Mouse (Mus musculus): ENCODE measurements around the gene Anapc7. TPM values are rescaled to one million over a fixed set of nuclear protein-coding genes. Genes with fewer than 3 reads are reported as not detected.

Gene Anapc7
- polyA plus RNA-seq, 2 experiments: 9.0 to 13.2 TPM

DNA sequence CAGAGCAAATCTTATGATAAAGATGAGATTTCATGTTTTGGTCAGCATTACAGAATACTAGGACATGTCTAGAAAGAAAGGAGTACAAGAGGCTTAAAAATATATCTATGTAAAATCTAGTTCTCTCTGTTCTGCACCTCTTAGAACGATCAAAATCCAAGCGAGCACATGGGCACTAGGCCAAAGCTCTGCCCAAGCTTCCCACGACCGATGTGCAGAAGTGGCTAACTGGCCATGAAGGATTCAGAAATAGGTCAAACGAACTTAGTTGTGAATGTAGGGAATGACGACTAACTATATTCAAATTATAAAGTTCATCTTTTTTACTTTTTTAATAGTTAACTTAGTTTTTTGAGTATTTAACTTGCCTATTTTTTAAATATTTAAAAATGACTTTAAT lies 66.3 kb downstream of the Anapc7 start:
- no peaks in the 10 kb centered on the region for H3K4me1 ChIP-seq (replicated peaks; ENCODE audit: control insufficient read depth in 2 of 2, insufficient read depth in 2 of 2, low read length in 1 of 2)
- no peaks in the 10 kb centered on the region for H3K27me3 ChIP-seq (ENCODE audit: control insufficient read depth, insufficient read depth, low read length)
- no peaks in the 10 kb centered on the region for H3K9me3 ChIP-seq (ENCODE audit: control insufficient read depth, low read length)
- whole genome bisulfite sequencing (ENCODE audit: insufficient replicate concordance): 80% methylated on average over 6 of the region's 6 CpGs
- H3K4me2 ChIP-seq (ENCODE audit: low read depth): no peak overlapping the region
- H3K4me3 ChIP-seq (ENCODE audit: insufficient read depth in 1 of 2, low read depth in 2 of 2, low read length in 2 of 2): no peak overlapping the region
- TF ChIP-seq CTCF (IDR thresholded peaks at IDR 0.05; ENCODE audit: low read depth) (no peak), EP300 (IDR thresholded peaks at IDR 0.05; ENCODE audit: low read depth) (no peak)
- ATAC-seq (ENCODE audit: insufficient read depth) (no peak), DNase-seq (ENCODE audit: low read depth in 3 of 3, low spot score in 3 of 3) (no peak)
- H3K9ac ChIP-seq (replicated peaks): no peak overlapping the region
- no peak overlapping the region for H3K27ac ChIP-seq
- H3K36me3 ChIP-seq (replicated peaks; ENCODE audit: control insufficient read depth, insufficient read depth, low read depth): peaks cover 68% of the 10 kb centered on the region

- H3K4me1 ChIP-seq (replicated peaks; ENCODE audit: control insufficient read depth in 2 of 2, insufficient read depth in 2 of 2, low read length in 1 of 2): no peaks in the 10 kb centered on the region
- H3K27ac ChIP-seq: no peak overlapping the region
- H3K4me2 ChIP-seq (ENCODE audit: low read depth): no peak overlapping the region
- H3K9me3 ChIP-seq (ENCODE audit: control insufficient read depth, low read length): no peaks in the 10 kb centered on the region
- DNase-seq (ENCODE audit: low read depth in 3 of 3, low spot score in 3 of 3): no peak
- TF ChIP-seq CTCF (IDR thresholded peaks at IDR 0.05; ENCODE audit: low read depth) (no peak), EP300 (IDR thresholded peaks at IDR 0.05; ENCODE audit: low read depth) (no peak)
- H3K4me3 ChIP-seq (ENCODE audit: insufficient read depth in 1 of 2, low read depth in 2 of 2, low read length in 2 of 2): no peak overlapping the region
- H3K27me3 ChIP-seq (ENCODE audit: control insufficient read depth, insufficient read depth, low read length): no peaks in the 10 kb centered on the region
- no peak for ATAC-seq (ENCODE audit: insufficient read depth)
- WGBS (ENCODE audit: insufficient replicate concordance): 92% methylated on average over 2 of the region's 2 CpGs
- peaks cover 70% of the 10 kb centered on the region for H3K36me3 ChIP-seq (replicated peaks; ENCODE audit: control insufficient read depth, insufficient read depth, low read depth)
- H3K9ac ChIP-seq (replicated peaks): no peak overlapping the region
Measured at GRCm38 (mm10) chr5:122490148-122490547, 68.7 kb downstream of the Anapc7 start.

DNA sequence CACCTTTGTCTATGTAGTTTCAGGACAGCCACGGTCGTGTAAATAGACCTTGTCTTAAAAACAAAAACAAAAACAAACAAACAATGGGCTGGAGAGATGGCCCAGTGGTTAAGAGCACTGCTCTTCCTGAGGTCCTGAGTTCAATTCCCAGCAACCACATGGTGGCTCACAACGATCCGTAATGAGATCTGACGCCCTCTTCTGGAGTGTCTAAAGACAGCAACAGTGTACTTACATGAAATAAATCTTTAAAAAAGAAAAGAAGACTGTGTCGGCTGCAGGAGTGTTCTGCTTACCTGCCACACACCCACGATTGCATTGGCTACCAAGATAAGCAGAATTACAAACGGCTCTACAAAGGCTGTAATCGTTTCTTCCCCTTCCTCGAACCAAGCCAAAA lies 69.9 kb downstream of the Anapc7 start:
- ATAC-seq (ENCODE audit: insufficient read depth): no peak
- WGBS (ENCODE audit: insufficient replicate concordance): 67% methylated on average over 10 of the region's 10 CpGs
- Histone ChIP-seq H3K9me3 (ENCODE audit: control insufficient read depth, low read length) (no peaks in the 10 kb centered on the region), H3K27me3 (ENCODE audit: control insufficient read depth, insufficient read depth, low read length) (no peaks in the 10 kb centered on the region), H3K4me1 (replicated peaks; ENCODE audit: control insufficient read depth in 2 of 2, insufficient read depth in 2 of 2, low read length in 1 of 2) (no peaks in the 10 kb centered on the region), H3K27ac (no peak overlapping the region), H3K9ac (replicated peaks) (no peak overlapping the region), H3K36me3 (replicated peaks; ENCODE audit: control insufficient read depth, insufficient read depth, low read depth) (peaks cover 69% of the 10 kb centered on the region), H3K4me2 (ENCODE audit: low read depth) (no peak overlapping the region), H3K4me3 (ENCODE audit: insufficient read depth in 1 of 2, low read depth in 2 of 2, low read length in 2 of 2) (no peak overlapping the region)
- no peak for TF ChIP-seq CTCF (IDR thresholded peaks at IDR 0.05; ENCODE audit: low read depth)
- no peak for TF ChIP-seq EP300 (IDR thresholded peaks at IDR 0.05; ENCODE audit: low read depth)
- DNase-seq (ENCODE audit: low read depth in 3 of 3, low spot score in 3 of 3): no peak

GRCm38 (mm10) chr5:122493035-122493434 lies 71.5 kb downstream of the Anapc7 start:
- Histone ChIP-seq H3K9ac (replicated peaks) (no peak overlapping the region), H3K36me3 (replicated peaks; ENCODE audit: control insufficient read depth, insufficient read depth, low read depth) (peaks cover 67% of the 10 kb centered on the region), H3K4me1 (replicated peaks; ENCODE audit: control insufficient read depth in 2 of 2, insufficient read depth in 2 of 2, low read length in 1 of 2) (no peaks in the 10 kb centered on the region), H3K9me3 (ENCODE audit: control insufficient read depth, low read length) (no peaks in the 10 kb centered on the region), H3K4me3 (ENCODE audit: insufficient read depth in 1 of 2, low read depth in 2 of 2, low read length in 2 of 2) (no peak overlapping the region), H3K27ac (no peak overlapping the region), H3K4me2 (ENCODE audit: low read depth) (no peak overlapping the region), H3K27me3 (ENCODE audit: control insufficient read depth, insufficient read depth, low read length) (no peaks in the 10 kb centered on the region)
- no peak for DNase-seq (ENCODE audit: low read depth in 3 of 3, low spot score in 3 of 3)
- TF ChIP-seq CTCF (IDR thresholded peaks at IDR 0.05; ENCODE audit: low read depth) (no peak), EP300 (IDR thresholded peaks at IDR 0.05; ENCODE audit: low read depth) (no peak)
- ATAC-seq (ENCODE audit: insufficient read depth): no peak
- WGBS (ENCODE audit: insufficient replicate concordance): 75% methylated on average over 2 of the region's 2 CpGs

GRCm38 (mm10) chr5:122494449-122494848 lies 73.0 kb downstream of the Anapc7 start:
- ATAC-seq (ENCODE audit: insufficient read depth): no peak
- Histone ChIP-seq H3K27me3 (ENCODE audit: control insufficient read depth, insufficient read depth, low read length) (no peaks in the 10 kb centered on the region), H3K4me1 (replicated peaks; ENCODE audit: control insufficient read depth in 2 of 2, insufficient read depth in 2 of 2, low read length in 1 of 2) (no peaks in the 10 kb centered on the region; a peak in 1 of 4 replicates), H3K4me2 (ENCODE audit: low read depth) (no peak overlapping the region), H3K36me3 (replicated peaks; ENCODE audit: control insufficient read depth, insufficient read depth, low read depth) (peaks cover 58% of the 10 kb centered on the region), H3K4me3 (ENCODE audit: insufficient read depth in 1 of 2, low read depth in 2 of 2, low read length in 2 of 2) (no peak overlapping the region), H3K9ac (replicated peaks) (no peak overlapping the region), H3K27ac (no peak overlapping the region), H3K9me3 (ENCODE audit: control insufficient read depth, low read length) (no peaks in the 10 kb centered on the region)
- no peak for DNase-seq (ENCODE audit: low read depth in 3 of 3, low spot score in 3 of 3)
- WGBS (ENCODE audit: insufficient replicate concordance): 78% methylated on average over 1 of the region's 1 CpGs
- TF ChIP-seq CTCF (IDR thresholded peaks at IDR 0.05; ENCODE audit: low read depth): no peak
- no peak for TF ChIP-seq EP300 (IDR thresholded peaks at IDR 0.05; ENCODE audit: low read depth)

Other genes with a start within 250 kb of the Anapc7 start
- gene Hvcn1, start 214.9 kb upstream of the Anapc7 start, polyA plus RNA-seq (2012; rRNA removed): 1.2 and 1.3 TPM in 2 replicates
- gene Hvcn1, start 214.9 kb upstream of the Anapc7 start, polyA plus RNA-seq (2014; fragmentation: Nextera tagmentation; extraction: Ambion mirVana): 1.5 and 1.6 TPM in 2 replicates
- gene Tctn1, start 157.2 kb upstream of the Anapc7 start, polyA plus RNA-seq (2012; rRNA removed): 1.7 and 2.0 TPM in 2 replicates
- gene Tctn1, start 157.2 kb upstream of the Anapc7 start, polyA plus RNA-seq (2014; fragmentation: Nextera tagmentation; extraction: Ambion mirVana): 0.50 and 0.58 TPM in 2 replicates
- 3.5 and 3.6 TPM in 2 replicates for gene Pptc7, start 137.3 kb upstream of the Anapc7 start, polyA plus RNA-seq (2012; rRNA removed)
- 2.7 and 2.9 TPM in 2 replicates for gene Pptc7, start 137.3 kb upstream of the Anapc7 start, polyA plus RNA-seq (2014; fragmentation: Nextera tagmentation; extraction: Ambion mirVana)
- gene Rad9b, start 67.5 kb upstream of the Anapc7 start, polyA plus RNA-seq (2012; rRNA removed): 1.8 and 2.3 TPM in 2 replicates
- gene Rad9b, start 67.5 kb upstream of the Anapc7 start, polyA plus RNA-seq (2014; fragmentation: Nextera tagmentation; extraction: Ambion mirVana): 2.5 and 2.7 TPM in 2 replicates
- gene Vps29, start 67.3 kb upstream of the Anapc7 start, polyA plus RNA-seq (2012; rRNA removed): 35.2 and 48.1 TPM in 2 replicates
- gene Vps29, start 67.3 kb upstream of the Anapc7 start, polyA plus RNA-seq (2014; fragmentation: Nextera tagmentation; extraction: Ambion mirVana): 125 and 130 TPM in 2 replicates
- gene Gpn3, start 49.8 kb upstream of the Anapc7 start, polyA plus RNA-seq (2012; rRNA removed): 27.6 and 40.8 TPM in 2 replicates
- 60.5 and 63.9 TPM in 2 replicates for gene Gpn3, start 49.8 kb upstream of the Anapc7 start, polyA plus RNA-seq (2014; fragmentation: Nextera tagmentation; extraction: Ambion mirVana)
- gene Fam216a, start 49.3 kb upstream of the Anapc7 start, polyA plus RNA-seq (2012; rRNA removed): 14.1 and 18.1 TPM in 2 replicates
- gene Fam216a, start 49.3 kb upstream of the Anapc7 start, polyA plus RNA-seq (2014; fragmentation: Nextera tagmentation; extraction: Ambion mirVana): 17.1 and 23.0 TPM in 2 replicates
- gene Arpc3, start 29.8 kb upstream of the Anapc7 start, polyA plus RNA-seq (2012; rRNA removed): 146 and 180 TPM in 2 replicates
- gene Arpc3, start 29.8 kb upstream of the Anapc7 start, polyA plus RNA-seq (2014; fragmentation: Nextera tagmentation; extraction: Ambion mirVana): 36.3 and 38.5 TPM in 2 replicates
- gene Atp2a2, start 80.5 kb downstream of the Anapc7 start, polyA plus RNA-seq (2012; rRNA removed): 18.9 and 25.9 TPM in 2 replicates
- 12.8 and 13.1 TPM in 2 replicates for gene Atp2a2, start 80.5 kb downstream of the Anapc7 start, polyA plus RNA-seq (2014; fragmentation: Nextera tagmentation; extraction: Ambion mirVana)
- gene Ift81, start 192.8 kb downstream of the Anapc7 start, polyA plus RNA-seq (2012; rRNA removed): 0.68 and 0.93 TPM in 2 replicates
- gene Ift81, start 192.8 kb downstream of the Anapc7 start, polyA plus RNA-seq (2014; fragmentation: Nextera tagmentation; extraction: Ambion mirVana): 2.0 and 2.2 TPM in 2 replicates
- 0.83 and 1.7 TPM in 2 replicates for gene P2rx7, start 222.2 kb downstream of the Anapc7 start, polyA plus RNA-seq (2012; rRNA removed)
- gene P2rx7, start 222.2 kb downstream of the Anapc7 start, polyA plus RNA-seq (2014; fragmentation: Nextera tagmentation; extraction: Ambion mirVana): 0.83 and 0.99 TPM in 2 replicates